Mouse (Mus musculus) embryo, embryonic 9.5 days (tissue): Measurements from ENCODE around the gene Olfr187.
"Not testable (repeated sequence)": the region's sequence is repeated elsewhere in the genome, so short reads cannot be mapped to it uniquely, and the experiment has no call there.

ENCODE experiments used
- DNase-seq: peaks from one replicate; pipeline ENCODE4 v3.0.0-alpha.2; 2017; ENCODE audit errors: extremely low spot score

The Olfr187 gene

DNA sequence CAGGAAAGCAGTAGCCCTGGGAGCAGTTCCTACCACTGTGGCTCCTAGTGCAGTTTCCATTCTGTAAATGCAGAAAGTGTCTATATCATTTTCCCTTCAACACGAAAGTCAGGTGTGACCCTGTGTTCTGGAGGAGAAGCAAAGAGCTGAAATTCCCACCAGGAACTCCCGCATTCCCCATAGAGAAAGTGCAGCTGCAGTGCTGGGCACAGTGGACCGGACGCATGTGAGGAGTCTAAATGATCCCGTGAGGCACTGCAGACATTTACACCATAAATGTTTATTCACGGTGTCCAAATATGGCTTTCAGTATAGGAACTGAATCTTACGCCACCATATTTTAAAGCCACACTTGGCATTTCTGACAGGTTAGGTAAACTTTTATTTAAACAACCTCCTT is at the start of gene Olfr187:
TSS of gene Olfr187 (minus strand) at position 58 of the 400 bp plus-strand sequence.
- no peak for DNase-seq

DNA sequence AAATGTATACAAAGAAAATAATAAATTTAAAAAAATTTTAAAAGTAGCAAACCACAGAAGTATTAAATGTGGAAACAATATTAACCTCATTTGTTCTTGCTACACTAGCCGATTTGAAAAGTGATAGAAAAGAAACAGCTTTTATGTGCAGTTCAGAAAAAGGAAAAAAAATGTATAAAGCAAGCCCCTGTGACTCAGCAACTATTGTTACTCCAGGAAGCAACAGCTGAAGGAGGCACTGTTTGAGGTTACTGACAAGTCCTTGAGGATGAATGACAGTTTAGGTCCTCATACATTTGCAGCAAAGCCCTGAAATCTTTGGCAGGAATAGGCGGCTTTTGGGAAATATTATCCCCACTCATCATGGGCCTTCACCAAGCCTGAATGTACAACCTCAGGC is 41.5 kb upstream of the Olfr187 start:
- DNase-seq: not testable (repeated sequence)

DNA sequence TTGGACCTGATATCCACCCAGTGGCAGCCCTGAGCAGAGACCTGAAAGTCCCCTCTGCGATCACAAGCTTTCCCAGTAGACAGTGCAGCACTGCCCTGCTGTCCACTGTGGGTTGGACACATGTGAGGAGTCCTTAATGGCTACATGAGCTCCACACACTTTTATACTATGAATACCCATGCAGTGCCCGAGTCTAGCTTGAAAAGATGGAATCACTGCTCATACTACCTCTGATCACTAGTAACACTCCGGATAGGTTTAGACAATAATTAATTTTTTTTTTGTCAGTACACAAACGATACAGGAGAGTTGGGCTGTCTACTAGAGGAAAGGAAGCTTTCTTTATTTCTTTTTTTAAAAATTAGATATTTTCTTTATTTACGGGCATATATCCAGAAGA is 38.3 kb upstream of the Olfr187 start, which contains the start of gene Olfr190:
TSS of gene Olfr190 (minus strand) at position 101 of the 400 bp plus-strand sequence.
- DNase-seq: no peak

DNA sequence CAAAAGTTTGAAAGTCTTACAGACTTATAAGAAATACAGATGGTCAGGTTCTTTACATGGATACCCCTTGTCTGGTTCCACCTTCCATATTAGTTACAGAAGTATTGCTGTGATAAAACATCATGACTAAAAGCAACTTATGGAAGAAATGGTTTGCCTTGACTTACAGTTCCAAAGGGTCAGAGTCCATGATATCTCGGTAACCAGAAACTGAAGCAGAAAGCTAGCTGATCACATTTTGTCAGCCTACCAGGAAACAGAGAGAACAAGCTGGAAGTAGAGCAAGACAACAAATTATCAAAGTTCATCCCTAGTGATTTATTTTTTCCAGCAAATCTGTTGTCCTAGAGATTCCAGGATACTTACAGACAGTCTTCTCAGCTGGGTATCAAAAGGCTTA is 34.0 kb upstream of the Olfr187 start:
- DNase-seq: no peak

DNA sequence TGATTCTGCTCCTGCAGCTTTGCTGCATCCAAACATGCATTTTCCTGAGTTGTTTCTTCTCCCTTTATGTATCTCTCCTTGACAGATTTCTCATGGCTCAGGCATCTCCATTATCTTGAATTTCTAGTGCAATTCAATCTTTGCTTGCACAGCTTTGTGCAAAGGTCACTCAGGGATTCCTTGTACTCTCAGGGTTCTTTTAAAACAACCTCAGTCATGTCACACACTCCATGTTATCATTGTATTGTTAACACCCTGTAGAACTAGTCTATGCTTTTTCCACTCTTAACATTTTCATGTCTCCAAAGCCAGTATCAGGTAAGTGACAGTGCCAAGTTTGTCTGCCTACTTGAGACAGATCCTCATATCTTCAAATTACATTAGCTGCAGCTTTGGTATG is 32.2 kb upstream of the Olfr187 start:
- no peak for DNase-seq

DNA sequence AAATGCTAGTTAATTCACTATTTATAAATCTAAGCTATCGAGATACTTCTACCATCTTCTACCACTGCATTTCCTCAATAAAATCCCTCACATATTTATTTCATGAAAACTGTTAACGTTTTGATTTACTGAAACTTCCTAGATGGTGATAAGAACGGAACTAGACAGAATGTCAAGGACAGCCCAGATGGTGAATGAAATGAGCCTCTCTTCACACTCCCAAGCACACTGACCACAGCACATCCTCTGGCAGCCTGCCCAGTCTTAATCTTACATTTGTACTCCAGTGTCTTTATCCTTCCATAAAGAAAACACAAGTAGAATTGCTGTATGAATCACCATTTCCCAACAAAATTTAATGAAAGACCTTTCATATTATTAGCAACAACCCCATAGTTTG is 22.8 kb upstream of the Olfr187 start:
- DNase-seq: not testable (repeated sequence)

DNA sequence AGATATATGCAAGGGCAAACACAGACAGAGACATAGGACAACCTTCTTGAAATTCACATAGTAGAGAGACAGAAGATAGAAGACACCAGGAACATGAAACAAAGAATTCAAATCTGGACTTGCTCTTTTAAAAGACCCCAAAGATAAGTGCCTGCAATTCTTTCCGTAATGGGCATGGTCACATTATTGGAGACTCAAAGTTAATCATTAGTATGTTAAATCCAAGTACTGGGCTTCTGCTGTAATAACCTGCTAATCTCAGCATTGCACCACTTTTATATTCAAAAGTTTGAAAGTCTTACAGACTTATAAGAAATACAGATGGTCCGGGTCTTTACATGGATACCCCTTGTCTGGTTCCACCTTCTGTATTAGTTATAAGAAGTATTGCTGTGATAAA is 9.7 kb upstream of the Olfr187 start:
- not testable (repeated sequence) for DNase-seq

DNA sequence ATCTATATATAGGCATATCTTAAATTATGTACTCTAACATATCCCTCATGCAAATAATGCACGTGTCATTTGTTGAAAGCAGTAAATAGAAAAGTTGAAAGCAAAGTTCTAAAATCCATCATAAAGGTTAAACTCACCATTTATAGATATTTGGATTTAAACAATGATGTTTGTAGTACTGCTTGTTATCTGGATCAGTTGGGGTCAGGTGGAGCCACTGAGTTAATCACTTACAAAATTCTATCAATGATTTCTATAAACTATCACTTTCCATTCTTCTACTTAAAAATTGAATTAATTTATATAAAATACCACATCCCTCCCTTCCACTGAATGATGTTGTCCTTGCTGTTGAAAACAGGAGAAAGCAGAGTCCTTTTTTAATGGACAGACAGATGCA is 9.3 kb upstream of the Olfr187 start:
- no peak for DNase-seq

DNA sequence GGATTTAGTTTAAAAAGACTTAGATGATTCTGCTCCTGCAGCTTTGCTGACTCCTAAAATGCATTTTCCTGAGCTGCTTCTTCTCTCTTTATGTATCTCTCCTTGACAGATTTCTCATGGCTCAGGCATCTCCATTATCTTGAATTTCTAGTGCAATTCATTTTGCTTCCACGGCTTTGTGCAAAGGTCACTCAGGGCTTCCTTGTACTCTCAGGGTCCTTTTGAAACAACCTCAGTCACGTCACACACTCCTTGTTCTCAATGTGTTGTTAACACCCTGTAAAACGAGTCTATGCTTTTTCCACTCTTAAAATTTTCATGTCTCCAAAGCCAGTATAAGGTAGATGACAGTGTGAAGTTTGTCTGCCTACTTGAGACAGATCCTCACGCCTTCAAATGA is 8.0 kb upstream of the Olfr187 start:
- no peak for DNase-seq

DNA sequence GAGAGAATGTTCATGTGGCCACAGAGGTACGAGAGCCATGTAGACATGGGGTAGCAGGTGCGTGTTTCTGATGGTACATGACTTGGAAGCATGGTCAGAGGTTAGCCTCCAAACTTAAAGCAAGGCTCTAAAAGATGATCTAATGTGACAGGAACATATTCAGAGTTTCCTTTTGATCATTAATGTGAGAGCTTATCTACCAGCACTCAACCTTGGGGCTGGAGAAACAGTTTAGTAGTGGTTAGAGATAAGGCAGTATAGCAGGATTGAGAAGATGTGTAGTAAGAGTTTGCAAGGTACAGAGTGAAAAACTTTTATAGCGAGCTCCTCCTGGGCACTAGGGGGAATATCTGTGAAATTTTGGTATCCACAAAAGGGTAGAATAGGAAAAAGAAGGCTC is 6.3 kb upstream of the Olfr187 start:
- DNase-seq: no peak

DNA sequence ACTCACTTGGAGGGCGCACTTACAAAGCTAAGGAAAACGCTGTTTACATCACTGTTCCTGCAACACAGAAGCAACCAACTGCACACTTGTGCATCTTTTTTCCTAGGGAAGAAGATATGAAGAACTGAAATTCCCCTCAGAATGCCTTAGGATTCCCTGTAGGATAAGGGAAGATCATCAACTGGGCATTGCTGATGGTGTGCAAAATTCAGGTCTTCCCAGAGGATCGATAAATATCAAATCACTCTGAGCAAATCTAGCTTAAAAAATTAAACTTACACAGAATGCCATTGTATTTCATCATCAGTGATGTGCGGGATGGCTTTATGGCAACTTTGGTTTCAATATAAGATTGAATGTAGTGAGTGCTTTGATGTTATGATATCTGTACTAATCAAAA is 9.4 kb downstream of the Olfr187 start, which contains the start of gene Olfr186:
TSS of gene Olfr186 (minus strand) at position 101 of the 400 bp plus-strand sequence.
- DNase-seq: no peak

DNA sequence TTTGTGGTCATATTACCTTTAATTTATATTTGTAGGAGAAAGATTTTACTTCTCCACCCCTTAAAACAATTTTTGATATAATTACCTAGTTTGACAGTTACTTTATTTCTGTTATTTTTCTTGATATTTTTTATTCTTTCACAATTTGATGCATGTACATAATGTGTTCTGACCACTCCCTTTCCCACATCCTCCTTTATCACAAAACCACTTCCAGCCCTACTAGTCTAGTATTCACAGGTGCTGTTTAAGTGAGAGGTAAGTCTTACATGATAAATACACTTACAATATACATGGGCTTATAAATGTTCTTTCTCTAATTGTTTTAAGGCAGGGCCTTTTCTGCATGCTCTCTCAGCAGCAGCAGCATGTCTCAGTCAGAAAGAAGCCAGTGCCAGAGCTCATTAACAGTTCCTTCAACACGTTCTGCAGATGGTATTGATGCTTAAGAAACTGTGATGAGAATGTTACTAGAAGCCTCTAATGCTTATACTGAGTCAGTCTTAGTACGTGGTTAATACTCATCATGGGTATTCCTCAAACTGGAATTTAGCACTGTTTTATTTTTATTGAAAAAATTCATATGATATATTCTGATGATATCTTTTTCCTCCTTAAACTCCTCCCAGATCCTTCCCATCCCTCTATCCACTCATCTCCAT is 26.1 kb downstream of the Olfr187 start:
- no peak for DNase-seq

DNA sequence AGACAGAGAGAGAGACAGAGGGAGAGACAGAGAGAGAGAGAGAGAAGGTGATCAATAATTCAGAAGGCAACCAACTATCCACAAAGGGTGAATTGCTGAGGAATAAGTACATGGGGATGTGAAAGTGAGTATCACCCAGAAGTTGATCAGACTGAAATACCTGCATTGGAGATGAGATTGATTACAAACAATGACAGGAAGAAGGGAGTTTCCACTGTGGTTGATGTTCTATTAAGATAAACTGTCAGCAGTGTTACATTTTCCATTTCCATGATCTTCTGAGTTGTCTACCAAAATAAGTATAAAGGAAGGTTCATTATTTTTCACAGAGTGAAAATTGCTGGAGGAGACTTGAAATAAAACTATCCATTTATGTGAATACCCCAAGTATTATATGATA is 32.4 kb downstream of the Olfr187 start:
- DNase-seq: no peak

DNA sequence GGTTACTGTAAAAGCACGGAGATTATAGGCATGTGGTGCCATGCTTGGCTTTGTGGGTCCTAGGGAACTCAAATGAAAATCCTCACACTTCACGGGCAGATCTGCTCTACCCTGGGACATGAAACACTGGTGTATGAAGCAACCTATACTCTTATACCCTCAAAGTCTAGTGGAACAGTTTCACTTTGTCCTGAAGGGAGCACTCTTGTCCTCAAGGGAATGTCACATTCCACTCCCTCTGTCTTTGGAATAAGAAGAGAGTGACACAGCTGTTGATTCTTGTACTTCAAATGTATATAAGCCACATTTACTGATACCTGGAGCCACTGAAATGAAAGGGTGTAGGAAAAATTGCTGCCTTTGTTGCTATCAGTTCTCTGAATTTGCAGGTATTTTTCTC is 44.5 kb downstream of the Olfr187 start, which contains the start of gene Olfr183:
TSS of gene Olfr183 (plus strand) at position 301 of the 400 bp plus-strand sequence.
- DNase-seq: no peak
